Mouse (Mus musculus): Measurements from ENCODE around the gene Hmg20b. TPM values are rescaled to one million over a fixed set of nuclear protein-coding genes. Genes with fewer than 3 reads are reported as not detected.

Gene Hmg20b
- total and polyA plus RNA-seq, 3 experiments, result 7.9 to 39.6 (median 18.7) TPM

GRCm38 (mm10) chr10:81329194-81329975, 20.9 kb downstream of the Hmg20b start:
- in situ Hi-C loops (cut with MboI; ENCODE audit: low pct_ligation_motif_present, low pct_unique_long_range_greater_than_20kb, low sequenced_read_pairs), result no loop called here
- no peak overlapping the region for H3K4me3 ChIP-seq (replicated peaks in 1 of 3; ENCODE audit: low read depth in 2 of 3, low read length in 2 of 3, poor library complexity in 1 of 3)
- H3K27ac ChIP-seq (ENCODE audit: insufficient read depth, low read depth), result no peak overlapping the region

GRCm38 (mm10) chr10:81328386-81328785, 21.9 kb downstream of the Hmg20b start, which contains the start of gene Tbxa2r:
TSS of gene Tbxa2r (plus strand) at chr10:81328731.
- Histone ChIP-seq H3K79me2 (replicated peaks; ENCODE audit: control insufficient read depth, extremely low read depth, insufficient read depth, poor library complexity, severe bottlenecking) (no peaks in the 10 kb centered on the region), H3K4me3 (replicated peaks in 1 of 3; ENCODE audit: low read depth in 2 of 3, low read length in 2 of 3, poor library complexity in 1 of 3) (no peak within 1 kb of the TSS), H3K9ac (ENCODE audit: insufficient read depth, low read depth) (no peak within 1 kb of the TSS), H3K27ac (ENCODE audit: insufficient read depth, low read depth) (no peak within 1 kb of the TSS), H3K27me3 (replicated peaks) (no peaks in the 10 kb centered on the region), H3K9me3 (replicated peaks; ENCODE audit: low read length) (no peaks in the 10 kb centered on the region), H3K36me3 (replicated peaks in 1 of 2; ENCODE audit: control insufficient read depth in 1 of 2, insufficient read depth in 1 of 2, low read length in 1 of 2) (peaks cover 39 to 71% of the 10 kb centered on the region in 2 experiments), H3K4me2 (ENCODE audit: insufficient read depth, low read depth, poor library complexity, severe bottlenecking) (no peak within 1 kb of the TSS), H3K4me1 (ENCODE audit: control insufficient read depth in 1 of 2, insufficient read depth in 2 of 2) (peaks cover 6 to 24% of the 10 kb centered on the region in 2 experiments)
- TF ChIP-seq USF1 (IDR thresholded peaks at IDR 0.05; ENCODE audit: low read depth, low read length) (no peak), UBTF (IDR thresholded peaks at IDR 0.05; ENCODE audit: low read depth, low read length) (no peak), POLR2A (IDR thresholded peaks at IDR 0.05; ENCODE audit: low read depth, low read length) (no peak), NRF1 (IDR thresholded peaks at IDR 0.05; ENCODE audit: low read depth, low read length) (no peak), MAFK (IDR thresholded peaks at IDR 0.05; ENCODE audit: insufficient replicate concordance, low read length) (no peak), TCF12 (IDR thresholded peaks at IDR 0.05; ENCODE audit: low read depth, low read length) (no peak), MYC (IDR thresholded peaks at IDR 0.05; ENCODE audit: low read depth, low read length) (no peak), IRF4 (IDR thresholded peaks at IDR 0.05; ENCODE audit: low read depth, low read length) (no peak), EP300 (IDR thresholded peaks at IDR 0.05; ENCODE audit: low read length) (no peak), RAD21 (IDR thresholded peaks at IDR 0.05; ENCODE audit: low read depth, low read length) (no peak), ZNF384 (IDR thresholded peaks at IDR 0.05; ENCODE audit: low read depth, low read length) (no peak), TBP (conservative IDR thresholded peaks at IDR 0.05; ENCODE audit: low read depth, low read length) (no peak), MAZ (IDR thresholded peaks at IDR 0.05; ENCODE audit: low read depth, low read length) (no peak), GABPA (IDR thresholded peaks at IDR 0.05; ENCODE audit: insufficient replicate concordance, low read depth, low read length) (no peak), SMC3 (IDR thresholded peaks at IDR 0.05; ENCODE audit: low read depth, low read length) (no peak)
- in situ Hi-C loops (cut with MboI; ENCODE audit: low pct_ligation_motif_present, low pct_unique_long_range_greater_than_20kb, low sequenced_read_pairs) (no loop called here), dilution Hi-C loops (cut with MboI; ENCODE audit: extremely low pct_ligation_motif_present, extremely low pct_unique_long_range_greater_than_20kb, low sequenced_read_pairs) (no loop called here)
- no peak for DNase-seq (ENCODE audit: extremely low read depth)

More at GRCm38 (mm10) chr10:81329194-81329975, 20.9 kb downstream of the Hmg20b start:
- DNase-seq (ENCODE audit: extremely low read depth), result no peak
- Histone ChIP-seq H3K9ac (ENCODE audit: insufficient read depth, low read depth) (no peak overlapping the region), H3K9me3 (replicated peaks; ENCODE audit: low read length) (no peaks in the 10 kb centered on the region), H3K79me2 (replicated peaks; ENCODE audit: control insufficient read depth, extremely low read depth, insufficient read depth, poor library complexity, severe bottlenecking) (no peaks in the 10 kb centered on the region), H3K4me1 (ENCODE audit: control insufficient read depth in 1 of 2, insufficient read depth in 2 of 2) (peaks cover 6 to 24% of the 10 kb centered on the region in 2 experiments), H3K27me3 (replicated peaks) (no peaks in the 10 kb centered on the region), H3K4me2 (ENCODE audit: insufficient read depth, low read depth, poor library complexity, severe bottlenecking) (no peak overlapping the region), H3K36me3 (replicated peaks in 1 of 2; ENCODE audit: control insufficient read depth in 1 of 2, insufficient read depth in 1 of 2, low read length in 1 of 2) (peaks cover 29 to 61% of the 10 kb centered on the region in 2 experiments)
- no peak for TF ChIP-seq IRF4 (IDR thresholded peaks at IDR 0.05; ENCODE audit: low read depth, low read length)
- dilution Hi-C loops (cut with MboI; ENCODE audit: extremely low pct_ligation_motif_present, extremely low pct_unique_long_range_greater_than_20kb, low sequenced_read_pairs), result no loop called here
